Mouse (Mus musculus) embryonic facial prominence, embryonic 13.5 days (tissue): ENCODE results near the gene Decr2. TPM values are rescaled to one million over a fixed set of nuclear protein-coding genes. Genes with fewer than 3 reads are reported as not detected.

Source experiments
- ATAC-seq: fragments of 200-750 bp; cut with Nextera tagmentation; 2 replicates; pipeline ENCODE4 v1.8.0; 2017; ENCODE audit warnings: low read depth; ENCODE audit not compliant: insufficient number of reproducible peaks, insufficient read depth, low FRiP score, low TSS enrichment
- H3K27ac ChIP-seq: fragments of 300-500 bp; sonication (generic); 2 replicates; pipeline ENCODE4 v1.5.1; 2015; ENCODE audit warnings: moderate library complexity, mild to moderate bottlenecking, inconsistent platforms
- H3K27me3 ChIP-seq: fragments of 300-500 bp; sonication (generic); 2 replicates; pipeline ENCODE4 v1.6.1; 2015; ENCODE audit warnings: mild to moderate bottlenecking, inconsistent platforms
- H3K36me3 ChIP-seq: fragments of 300-500 bp; sonication (generic); 2 replicates; pipeline ENCODE4 v1.6.1; 2015; ENCODE audit warnings: mild to moderate bottlenecking, inconsistent platforms
- H3K4me1 ChIP-seq: fragments of 300-500 bp; sonication (generic); 2 replicates; pipeline ENCODE4 v1.6.1; 2015; ENCODE audit warnings: inconsistent platforms
- H3K4me2 ChIP-seq: fragments of 300-500 bp; sonication (generic); 2 replicates; pipeline ENCODE4 v1.6.1; 2015; ENCODE audit warnings: moderate library complexity, mild to moderate bottlenecking, inconsistent platforms
- H3K4me3 ChIP-seq: fragments of 300-500 bp; sonication (generic); 2 replicates; pipeline ENCODE4 v1.5.1; 2015; ENCODE audit warnings: mild to moderate bottlenecking, inconsistent platforms
- H3K9ac ChIP-seq: fragments of 300-500 bp; sonication (generic); 2 replicates; pipeline ENCODE4 v1.6.1; 2015; ENCODE audit warnings: mild to moderate bottlenecking, inconsistent platforms
- H3K9me3 ChIP-seq: fragments of 300-500 bp; sonication (generic); 2 replicates; pipeline ENCODE4 v1.6.1; 2016; ENCODE audit warnings: inconsistent platforms
- WGBS: fragments of 180-500 bp; shearing (Covaris S2); methylation state at CpG from one replicate; pipeline ENCODE4 v1.1.7; 2015; ENCODE audit warnings: mixed read lengths; 5-methylcytosine and 5-hydroxymethylcytosine counted together
- polyA plus RNA-seq: library from polyadenylated mRNA; unstranded; fragments of >200 nt; fragmentation: Nextera tagmentation; extraction: Ambion mirVana; gene quantifications from 2 replicates; pipeline ENCODE4 v1.2.1, GENCODE M21; 2015

Decr2 gene
- 42.9 and 44.9 TPM in 2 replicates for polyA plus RNA-seq

DNA sequence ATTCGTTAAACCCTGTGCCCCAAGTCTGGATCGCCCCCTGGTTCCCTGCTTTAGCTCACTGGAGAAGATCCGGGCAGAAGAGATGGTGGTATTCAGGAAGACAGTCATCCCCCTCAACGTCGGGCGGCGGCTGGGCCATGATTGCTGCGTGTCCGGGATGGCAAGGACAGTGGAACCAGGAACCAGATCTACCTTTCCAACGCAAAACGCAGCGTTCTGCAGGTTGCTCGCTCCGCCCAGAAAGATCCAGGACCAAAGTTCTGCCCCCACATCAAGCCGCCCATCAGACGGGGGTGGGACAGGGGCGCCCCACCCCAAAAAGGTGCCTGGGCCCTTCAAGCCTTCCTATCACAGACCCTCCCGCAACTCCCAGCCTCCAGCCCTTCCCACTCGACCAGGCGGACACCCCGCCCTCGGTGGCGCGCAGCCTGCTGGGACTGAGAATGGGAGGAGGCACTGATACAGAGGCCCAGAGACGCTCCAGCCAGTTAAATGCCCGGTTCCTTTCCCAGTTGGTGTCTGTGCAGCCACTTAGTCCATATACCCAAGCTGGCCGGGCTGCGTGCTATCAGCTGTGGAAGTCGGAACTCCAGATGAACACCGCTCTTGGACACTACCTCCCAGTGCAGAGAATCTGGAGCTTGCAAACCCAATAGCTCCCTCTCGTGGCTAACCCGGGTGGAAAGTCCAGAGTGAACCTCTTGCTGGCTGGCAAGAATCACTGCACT, at the start of gene Decr2:
Decr2 (minus strand) TSS at position 433 of the 728 bp plus-strand sequence.
- Histone ChIP-seq H3K27me3 (no peaks in the 10 kb centered on the region), H3K27ac (peak within 1 kb of the TSS; percentile 86), H3K9me3 (no peaks in the 10 kb centered on the region), H3K9ac (peak within 1 kb of the TSS; percentile 79), H3K36me3 (peaks cover 29% of the 10 kb centered on the region), H3K4me1 (peaks cover 17% of the 10 kb centered on the region), H3K4me3 (peak within 1 kb of the TSS; percentile 63), H3K4me2 (peak within 1 kb of the TSS; percentile 78)
- ATAC-seq = peak; percentile 86
- 3% methylated on average over 32 of the region's 32 CpGs for whole genome bisulfite sequencing

DNA sequence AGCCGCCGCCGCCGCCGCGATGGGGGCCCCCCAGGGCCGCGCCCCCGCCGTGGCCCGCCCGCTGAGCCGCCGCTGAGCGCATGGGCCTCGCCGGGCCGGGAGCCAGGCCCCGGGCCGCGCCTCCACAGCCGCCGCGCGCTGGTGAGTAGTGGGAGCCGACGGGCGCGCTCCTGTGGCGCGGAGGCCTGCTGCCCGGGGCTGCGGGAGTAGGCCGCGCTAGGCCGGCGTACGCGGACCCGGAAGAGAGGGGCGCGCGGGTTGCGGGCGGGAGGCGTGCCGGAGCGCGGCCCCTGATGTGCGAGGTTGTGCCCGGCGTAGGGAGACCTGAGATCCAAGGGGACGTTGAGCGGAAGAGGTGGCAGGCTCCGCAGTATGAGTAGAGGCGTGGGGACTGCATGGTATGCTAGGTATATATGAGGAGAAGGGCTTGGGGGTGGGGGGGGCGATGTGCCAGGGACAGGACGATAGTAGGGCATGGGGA, 48.8 kb upstream of the Decr2 start:
- peak; percentile 63 for ATAC-seq
- WGBS = under 1% methylated on average over 55 of the region's 58 CpGs
- peaks cover 16% of the 10 kb centered on the region for H3K36me3 ChIP-seq
- peaks cover 28% of the 10 kb centered on the region for H3K4me1 ChIP-seq
- no peaks in the 10 kb centered on the region for H3K27me3 ChIP-seq
- H3K4me3 ChIP-seq = peak overlapping the region; percentile 97
- peak overlapping the region; percentile 98 for H3K9ac ChIP-seq
- peak overlapping the region; percentile 85 for H3K4me2 ChIP-seq
- peak overlapping the region; percentile 95 for H3K27ac ChIP-seq
- H3K9me3 ChIP-seq = no peaks in the 10 kb centered on the region

DNA sequence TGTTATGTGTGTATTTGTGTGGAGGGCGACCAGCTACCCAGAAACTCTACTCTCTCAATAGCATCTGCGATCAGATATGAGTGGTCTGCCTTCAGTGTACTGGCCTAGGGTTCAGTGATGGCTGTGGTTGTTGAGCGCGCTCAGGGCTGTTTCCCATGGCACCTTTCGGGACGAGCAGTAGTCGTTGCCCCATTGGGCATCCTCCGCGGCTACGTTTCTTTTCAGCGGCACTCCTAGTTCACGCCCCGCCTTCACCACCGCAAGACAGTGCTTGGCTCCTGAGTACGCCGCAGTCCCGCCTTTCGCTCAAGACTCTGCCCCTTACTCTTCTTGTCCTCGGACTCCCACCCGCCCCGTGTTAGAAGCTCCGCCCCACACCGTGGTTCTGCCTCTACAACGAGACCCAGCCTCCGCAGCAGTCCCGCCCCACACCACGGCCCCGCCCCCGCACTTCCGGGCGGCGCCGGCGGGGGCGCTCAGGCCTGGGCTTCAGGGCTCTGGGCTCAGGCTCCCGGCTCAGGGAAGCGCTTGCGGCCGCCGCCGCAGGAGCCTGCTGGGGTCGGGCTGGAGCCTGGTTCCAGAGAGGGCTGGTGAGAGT, 48.2 kb upstream of the Decr2 start, which contains the start of gene Axin1:
Axin1 (plus strand) TSS at position 450 of the 598 bp plus-strand sequence.
- WGBS = under 1% methylated on average over 41 of the region's 42 CpGs
- H3K4me3 ChIP-seq = peak within 1 kb of the TSS; percentile 97
- peak within 1 kb of the TSS; percentile 95 for H3K27ac ChIP-seq
- H3K9ac ChIP-seq = peak within 1 kb of the TSS; percentile 98
- peak; percentile 97 for ATAC-seq
- H3K4me2 ChIP-seq = peak within 1 kb of the TSS; percentile 85
- H3K4me1 ChIP-seq = peaks cover 24% of the 10 kb centered on the region
- H3K27me3 ChIP-seq = no peaks in the 10 kb centered on the region
- H3K36me3 ChIP-seq = peaks cover 10% of the 10 kb centered on the region
- H3K9me3 ChIP-seq = no peaks in the 10 kb centered on the region

- ATAC-seq = no peak
- peaks cover 23% of the 10 kb centered on the region for H3K4me1 ChIP-seq
- peak overlapping the region; percentile 98 for H3K9ac ChIP-seq
- H3K4me3 ChIP-seq = peak overlapping the region; percentile 97
- WGBS = 80% methylated on average over 2 of the region's 2 CpGs
- H3K4me2 ChIP-seq = peak overlapping the region; percentile 85
- H3K9me3 ChIP-seq = no peaks in the 10 kb centered on the region
- no peaks in the 10 kb centered on the region for H3K27me3 ChIP-seq
- peaks cover 9% of the 10 kb centered on the region for H3K36me3 ChIP-seq
- peak overlapping the region; percentile 95 for H3K27ac ChIP-seq
These were observed 47.6 kb upstream of the Decr2 start for GRCm38 (mm10) chr17:26137751-26138130.

DNA sequence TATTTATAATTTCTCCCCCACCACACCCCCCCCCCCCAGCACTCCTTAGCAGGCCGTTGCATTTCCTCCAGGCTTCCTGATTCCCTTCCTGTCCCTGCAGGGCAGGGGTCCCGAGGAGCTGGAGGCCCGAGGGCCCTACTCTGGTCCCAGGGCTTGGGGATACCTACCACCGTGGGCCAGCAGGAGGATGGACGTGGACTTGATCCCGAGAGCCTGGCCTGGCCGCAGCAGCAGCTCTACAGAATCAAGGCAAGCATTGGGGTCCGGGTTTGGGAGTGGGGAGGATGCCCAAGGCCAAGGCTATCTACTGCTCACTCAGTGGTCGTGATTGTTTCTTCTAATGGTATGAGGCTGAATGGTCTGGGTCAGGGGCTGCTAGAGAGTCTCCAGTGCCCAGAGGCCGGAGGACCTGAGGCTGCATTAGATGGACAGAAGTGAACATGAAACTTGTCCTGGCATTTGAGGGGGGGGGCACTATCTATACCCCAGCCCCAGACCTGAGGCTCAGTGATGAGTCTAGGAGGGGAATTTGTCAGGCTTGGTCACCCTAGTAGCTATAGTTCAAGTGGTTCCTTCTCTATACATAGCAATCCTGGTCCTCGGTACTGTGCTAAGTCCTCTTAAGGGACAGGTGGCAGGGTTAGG, 47.1 kb upstream of the Decr2 start:
- 87% methylated on average over 11 of the region's 11 CpGs for WGBS
- H3K9me3 ChIP-seq = no peaks in the 10 kb centered on the region
- H3K27ac ChIP-seq = peak overlapping the region; percentile 95; the same call in 1 of the 2 replicates
- no peak overlapping the region for H3K4me3 ChIP-seq
- peaks cover 23% of the 10 kb centered on the region for H3K4me1 ChIP-seq
- no peaks in the 10 kb centered on the region for H3K27me3 ChIP-seq
- peak overlapping the region; percentile 98 for H3K9ac ChIP-seq
- ATAC-seq = no peak
- H3K4me2 ChIP-seq = no peak overlapping the region
- peaks cover 10% of the 10 kb centered on the region for H3K36me3 ChIP-seq

DNA sequence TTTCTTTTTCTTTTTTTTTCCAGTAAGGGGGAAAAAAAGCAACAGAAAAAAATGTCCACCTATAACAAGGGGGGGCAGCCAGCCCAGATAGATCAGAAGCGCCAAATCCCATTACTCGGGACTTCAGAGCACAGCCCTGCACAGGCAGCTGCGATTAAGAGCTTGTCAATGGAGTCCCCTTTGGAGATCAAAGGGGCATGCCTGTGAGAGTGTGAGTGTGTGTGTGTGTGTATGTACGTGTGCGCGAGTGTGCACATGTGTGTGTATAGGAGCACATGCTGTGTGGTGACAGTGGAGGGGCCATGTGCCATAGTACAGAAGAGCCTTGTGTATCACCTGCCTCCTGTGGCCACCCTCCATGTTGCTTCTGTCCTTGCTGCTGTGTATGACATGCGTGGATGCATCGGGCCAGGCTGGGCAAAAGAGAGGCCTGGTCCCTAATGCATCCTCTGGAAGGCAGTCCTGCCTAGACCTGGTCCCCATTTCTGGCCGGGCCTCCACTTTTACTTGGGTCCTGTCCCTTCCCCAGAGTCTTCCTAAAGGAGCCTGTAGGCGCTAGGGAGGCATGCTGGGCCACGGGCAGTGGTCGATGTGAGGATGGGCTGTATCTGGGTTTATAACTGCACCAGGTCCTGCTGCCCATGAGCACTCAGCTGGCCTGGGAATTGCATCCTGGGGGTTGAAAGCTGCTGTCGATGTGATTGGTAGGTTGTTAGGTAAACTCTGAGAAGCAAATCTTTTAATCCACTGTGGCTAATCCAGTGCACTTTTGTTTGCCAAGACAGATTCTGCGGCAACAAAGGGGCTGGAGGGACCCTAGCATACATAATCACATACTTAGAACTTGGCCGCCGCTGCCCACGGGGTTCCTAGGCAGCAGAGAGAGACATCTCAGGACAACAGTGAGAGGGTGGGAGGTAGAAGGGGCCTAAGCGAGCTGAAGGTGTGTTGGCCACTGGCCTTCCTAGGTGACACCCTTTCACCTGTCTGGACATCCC, 42.0 kb upstream of the Decr2 start:
- Histone ChIP-seq H3K4me1 (no peaks in the 10 kb centered on the region), H3K9ac (no peak overlapping the region), H3K4me2 (no peak overlapping the region), H3K4me3 (no peak overlapping the region), H3K9me3 (no peaks in the 10 kb centered on the region), H3K36me3 (peaks cover 61% of the 10 kb centered on the region), H3K27me3 (no peaks in the 10 kb centered on the region), H3K27ac (no peak overlapping the region)
- 88% methylated on average over 18 of the region's 18 CpGs for WGBS
- ATAC-seq = no peak

DNA sequence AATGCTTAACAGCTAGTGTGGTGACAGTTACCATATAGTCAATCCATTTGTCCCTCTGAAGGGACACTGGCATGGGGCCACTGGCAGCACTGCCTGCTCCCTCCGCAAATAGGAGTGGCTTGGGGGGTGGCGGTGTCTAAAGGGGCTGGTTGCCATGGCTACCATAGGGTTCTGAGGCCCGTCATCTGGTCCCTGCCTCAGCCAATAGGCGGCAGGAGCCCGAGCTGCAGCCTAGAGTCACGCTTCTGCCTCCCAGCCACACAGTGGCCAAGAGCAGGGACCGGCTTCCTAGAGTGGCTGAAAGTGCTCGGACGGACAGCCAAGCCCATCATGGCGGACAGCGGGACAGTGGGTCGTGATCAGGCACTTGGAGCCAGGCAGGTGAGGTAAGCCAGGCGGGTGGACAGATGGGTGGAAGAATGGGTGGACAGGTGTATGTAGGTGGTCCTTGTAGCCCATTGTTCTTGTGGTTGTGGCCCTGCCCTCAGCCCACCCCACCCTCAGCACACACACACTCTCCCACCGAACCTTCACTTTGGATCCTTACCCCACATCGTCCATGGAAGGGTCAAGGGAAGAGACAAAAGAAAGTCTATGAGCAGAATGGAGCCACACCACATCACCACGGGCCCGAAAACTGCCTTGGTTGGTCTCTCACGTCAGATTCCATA, 41.1 kb upstream of the Decr2 start:
- H3K4me3 ChIP-seq = no peak overlapping the region
- H3K9me3 ChIP-seq = no peaks in the 10 kb centered on the region
- peaks cover 70% of the 10 kb centered on the region for H3K36me3 ChIP-seq
- H3K4me2 ChIP-seq = no peak overlapping the region
- WGBS = 87% methylated on average over 18 of the region's 18 CpGs
- no peaks in the 10 kb centered on the region for H3K27me3 ChIP-seq
- no peak overlapping the region for H3K9ac ChIP-seq
- ATAC-seq = no peak
- H3K4me1 ChIP-seq = no peaks in the 10 kb centered on the region
- no peak overlapping the region for H3K27ac ChIP-seq

GRCm38 (mm10) chr17:26125226-26125625, 35.1 kb upstream of the Decr2 start:
- Histone ChIP-seq H3K9ac (no peak overlapping the region), H3K4me2 (no peak overlapping the region), H3K27ac (no peak overlapping the region), H3K4me3 (no peak overlapping the region; the same call in 1 of the 2 replicates), H3K4me1 (peaks cover 22% of the 10 kb centered on the region), H3K27me3 (no peaks in the 10 kb centered on the region), H3K9me3 (no peaks in the 10 kb centered on the region), H3K36me3 (peaks cover 52% of the 10 kb centered on the region)
- ATAC-seq = no peak
- 94% methylated on average over 10 of the region's 10 CpGs for WGBS

- peak overlapping the region; percentile 96 for H3K4me2 ChIP-seq
- H3K9ac ChIP-seq = peak overlapping the region; percentile 94
- ATAC-seq = no peak
- no peaks in the 10 kb centered on the region for H3K9me3 ChIP-seq
- H3K4me1 ChIP-seq = peaks cover 25% of the 10 kb centered on the region
- peak overlapping the region; percentile 96 for H3K4me3 ChIP-seq
- peaks cover 46% of the 10 kb centered on the region for H3K36me3 ChIP-seq
- no peak overlapping the region for H3K27ac ChIP-seq
- H3K27me3 ChIP-seq = peaks cover 1% of the 10 kb centered on the region; the same call in 1 of the 2 replicates
- 86% methylated on average over 7 of the region's 7 CpGs for WGBS
These were observed 34.4 kb upstream of the Decr2 start for GRCm38 (mm10) chr17:26124560-26124959.

- H3K4me3 ChIP-seq = peak within 1 kb of the TSS; percentile 96
- H3K36me3 ChIP-seq = peaks cover 33% of the 10 kb centered on the region
- H3K9ac ChIP-seq = peak within 1 kb of the TSS; percentile 94
- WGBS = 1% methylated on average over 32 of the region's 32 CpGs
- ATAC-seq = peak; percentile 85
- H3K4me2 ChIP-seq = peak within 1 kb of the TSS; percentile 96
- peaks cover 14% of the 10 kb centered on the region for H3K27me3 ChIP-seq
- no peaks in the 10 kb centered on the region for H3K9me3 ChIP-seq
- H3K4me1 ChIP-seq = peaks cover 25% of the 10 kb centered on the region
- H3K27ac ChIP-seq = peak within 1 kb of the TSS; percentile 28; the same call in 1 of the 2 replicates
These were observed 33.1 kb upstream of the Decr2 start, which contains the start of gene Mrpl28 for GRCm38 (mm10) chr17:26123267-26123684. Mrpl28 (plus strand) TSS chr17:26123500.
